Mouse (Mus musculus): ENCODE measurements around the gene Kalrn.

DNA sequence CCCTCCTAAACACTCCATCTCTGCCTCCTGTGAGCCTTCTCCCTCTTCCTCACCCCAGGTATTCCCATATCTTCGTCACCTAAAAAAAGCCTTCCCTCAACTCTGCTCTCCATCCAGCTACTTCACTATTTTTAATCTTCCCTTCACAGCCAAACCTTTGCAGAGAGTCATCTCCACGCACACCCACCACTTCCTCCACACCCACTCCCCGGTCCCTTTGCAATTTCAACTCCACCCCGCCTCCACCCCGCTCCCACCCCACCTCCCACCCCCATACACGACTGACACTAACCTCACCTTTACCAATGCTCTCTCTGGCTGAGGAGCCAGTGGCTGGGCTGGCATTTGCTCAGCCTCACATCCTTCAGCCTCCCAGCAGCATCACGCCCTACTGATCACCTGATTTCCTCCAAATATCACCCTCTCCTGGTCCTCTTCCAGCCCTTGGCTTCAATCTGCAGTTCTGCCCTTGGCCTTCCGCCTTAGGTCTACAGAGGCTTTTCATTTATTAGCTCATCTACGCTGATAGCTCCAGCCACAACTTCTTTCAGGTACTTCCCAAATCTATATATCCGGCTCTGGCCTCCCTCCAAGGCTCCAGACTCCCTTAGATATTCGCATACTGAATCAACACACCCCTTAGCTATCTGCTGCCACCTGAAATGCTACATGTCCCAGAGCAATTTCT lies 9.6 kb downstream of the Kalrn start:
- no peak for TF ChIP-seq CTCF (IDR thresholded peaks at IDR 0.05; ENCODE audit: low read depth)
- no peak for TF ChIP-seq EP300 (IDR thresholded peaks at IDR 0.05; ENCODE audit: low read depth)

Measured in heart, postnatal 0 days (tissue).